Mouse (Mus musculus): ENCODE data around the gene Iah1. TPM values are rescaled to one million over a fixed set of nuclear protein-coding genes. Genes with fewer than 3 reads are reported as not detected.

The Iah1 gene
- polyA plus RNA-seq, 1 experiment = 63.7 TPM

DNA sequence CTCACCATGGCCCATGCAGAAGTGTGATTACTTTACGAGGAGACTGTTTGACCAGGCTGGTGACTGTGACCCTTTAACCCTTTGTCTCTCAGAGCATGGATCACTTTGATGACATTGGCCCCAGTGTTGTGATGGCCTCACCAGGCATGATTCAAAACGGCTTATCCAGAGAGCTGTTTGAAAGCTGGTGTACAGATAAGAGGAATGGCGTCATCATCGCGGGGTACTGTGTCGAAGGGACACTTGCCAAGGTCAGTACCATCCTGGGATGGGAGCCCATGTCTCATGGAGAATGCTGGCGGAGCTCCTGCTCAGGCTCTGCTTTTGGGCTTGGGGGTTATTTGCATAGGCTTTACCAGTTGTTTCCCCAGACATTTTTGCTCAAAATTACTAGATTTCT, 14.9 kb upstream of the Iah1 start:
- no peak overlapping the region for H3K4me3 ChIP-seq (ENCODE audit: low read depth, low read length)
- H3K4me1 ChIP-seq (ENCODE audit: control insufficient read depth, insufficient read depth, insufficient read length, low read length) = no peaks in the 10 kb centered on the region
- peaks cover 68% of the 10 kb centered on the region for H3K36me3 ChIP-seq (ENCODE audit: control insufficient read depth, insufficient read depth, low read length)
- TF ChIP-seq POLR2A (IDR thresholded peaks at IDR 0.05; ENCODE audit: low read depth, low read length) (no peak), CTCF (IDR thresholded peaks at IDR 0.05; ENCODE audit: extremely low read depth, insufficient read length, insufficient replicate concordance, low read depth, low read length) (no peak)
- H3K27me3 ChIP-seq (ENCODE audit: control insufficient read depth, insufficient read depth, low read length) = no peaks in the 10 kb centered on the region
- no peak overlapping the region for H3K27ac ChIP-seq (ENCODE audit: insufficient read depth, low read depth, low read length)
- WGBS = 74% methylated on average over 7 of the region's 7 CpGs

DNA sequence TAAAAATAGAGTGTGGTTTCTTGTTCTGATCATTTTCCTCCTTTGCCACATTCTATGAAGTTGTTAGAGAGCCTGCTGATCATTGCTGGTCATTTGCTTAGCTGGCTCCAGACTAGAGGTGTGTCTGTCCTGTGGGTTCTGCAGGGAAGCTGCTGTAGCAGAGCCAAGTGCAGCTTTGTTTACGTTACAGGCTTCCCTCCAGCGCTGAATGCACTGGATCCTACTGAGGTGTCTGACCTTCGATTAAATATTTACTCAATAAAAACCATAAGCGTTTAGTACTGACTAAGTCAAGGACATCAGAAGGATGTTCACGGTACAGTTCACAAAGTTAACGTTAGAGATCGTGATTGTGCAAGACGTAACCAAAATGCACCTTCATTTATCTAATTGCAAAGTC, 14.3 kb upstream of the Iah1 start:
- Histone ChIP-seq H3K27ac (ENCODE audit: insufficient read depth, low read depth, low read length) (no peak overlapping the region), H3K27me3 (ENCODE audit: control insufficient read depth, insufficient read depth, low read length) (no peaks in the 10 kb centered on the region), H3K4me3 (ENCODE audit: low read depth, low read length) (no peak overlapping the region), H3K4me1 (ENCODE audit: control insufficient read depth, insufficient read depth, insufficient read length, low read length) (no peaks in the 10 kb centered on the region), H3K36me3 (ENCODE audit: control insufficient read depth, insufficient read depth, low read length) (peaks cover 68% of the 10 kb centered on the region)
- TF ChIP-seq POLR2A (IDR thresholded peaks at IDR 0.05; ENCODE audit: low read depth, low read length) (no peak), CTCF (IDR thresholded peaks at IDR 0.05; ENCODE audit: extremely low read depth, insufficient read length, insufficient replicate concordance, low read depth, low read length) (no peak)
- 43% methylated on average over 8 of the region's 8 CpGs for WGBS

DNA sequence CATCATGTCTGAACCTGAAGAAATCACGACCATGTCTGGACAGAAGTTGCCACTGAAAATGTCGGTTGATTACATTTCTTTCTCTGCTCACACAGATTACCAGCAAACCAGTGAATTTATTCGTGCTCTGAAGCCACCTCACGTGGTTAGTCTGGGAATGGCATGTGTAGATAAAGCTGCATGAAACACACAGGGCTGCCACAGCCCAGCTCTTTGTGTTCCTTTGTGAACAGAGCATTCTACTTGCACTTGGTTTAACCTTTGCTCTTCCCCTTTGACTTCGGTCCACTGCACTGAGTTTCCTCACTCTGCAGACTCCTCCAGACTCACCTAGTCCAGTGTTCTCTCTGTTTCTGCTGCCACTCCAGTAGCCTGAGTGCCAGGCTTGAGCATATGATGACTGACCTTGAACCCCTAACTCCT, 13.8 kb upstream of the Iah1 start:
- WGBS = 54% methylated on average over 5 of the region's 5 CpGs
- Histone ChIP-seq H3K27me3 (ENCODE audit: control insufficient read depth, insufficient read depth, low read length) (no peaks in the 10 kb centered on the region), H3K4me1 (ENCODE audit: control insufficient read depth, insufficient read depth, insufficient read length, low read length) (no peaks in the 10 kb centered on the region), H3K4me3 (ENCODE audit: low read depth, low read length) (no peak overlapping the region), H3K27ac (ENCODE audit: insufficient read depth, low read depth, low read length) (no peak overlapping the region), H3K36me3 (ENCODE audit: control insufficient read depth, insufficient read depth, low read length) (peaks cover 67% of the 10 kb centered on the region)
- TF ChIP-seq POLR2A (IDR thresholded peaks at IDR 0.05; ENCODE audit: low read depth, low read length) = no peak
- TF ChIP-seq CTCF (IDR thresholded peaks at IDR 0.05; ENCODE audit: extremely low read depth, insufficient read length, insufficient replicate concordance, low read depth, low read length) = no peak

DNA sequence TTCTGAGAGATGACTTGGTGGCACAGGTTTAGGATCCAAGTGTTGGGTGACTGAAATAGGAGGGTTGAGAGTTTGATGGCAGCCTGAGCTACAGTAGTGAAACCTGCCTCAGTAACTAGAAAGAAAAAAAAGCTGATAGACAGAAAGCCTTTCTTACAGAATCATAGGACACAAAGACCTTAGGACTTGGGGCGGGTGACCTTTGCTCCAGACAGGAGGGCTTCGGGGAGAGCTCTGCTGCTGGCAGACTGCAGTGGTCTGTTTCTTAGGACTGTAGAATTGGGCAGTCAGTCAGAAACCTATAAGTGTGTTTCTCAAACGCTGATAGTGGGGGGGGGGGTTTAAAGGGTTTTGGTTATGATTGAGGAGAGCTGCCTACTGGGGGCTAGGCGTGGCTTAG, 10.4 kb upstream of the Iah1 start:
- TF ChIP-seq CTCF (IDR thresholded peaks at IDR 0.05; ENCODE audit: extremely low read depth, insufficient read length, insufficient replicate concordance, low read depth, low read length) = no peak
- no peak for TF ChIP-seq POLR2A (IDR thresholded peaks at IDR 0.05; ENCODE audit: low read depth, low read length)
- no peaks in the 10 kb centered on the region for H3K4me1 ChIP-seq (ENCODE audit: control insufficient read depth, insufficient read depth, insufficient read length, low read length)
- H3K36me3 ChIP-seq (ENCODE audit: control insufficient read depth, insufficient read depth, low read length) = peaks cover 75% of the 10 kb centered on the region
- 94% methylated on average over 4 of the region's 4 CpGs for WGBS
- no peak overlapping the region for H3K4me3 ChIP-seq (ENCODE audit: low read depth, low read length)
- H3K27ac ChIP-seq (ENCODE audit: insufficient read depth, low read depth, low read length) = no peak overlapping the region
- no peaks in the 10 kb centered on the region for H3K27me3 ChIP-seq (ENCODE audit: control insufficient read depth, insufficient read depth, low read length)

DNA sequence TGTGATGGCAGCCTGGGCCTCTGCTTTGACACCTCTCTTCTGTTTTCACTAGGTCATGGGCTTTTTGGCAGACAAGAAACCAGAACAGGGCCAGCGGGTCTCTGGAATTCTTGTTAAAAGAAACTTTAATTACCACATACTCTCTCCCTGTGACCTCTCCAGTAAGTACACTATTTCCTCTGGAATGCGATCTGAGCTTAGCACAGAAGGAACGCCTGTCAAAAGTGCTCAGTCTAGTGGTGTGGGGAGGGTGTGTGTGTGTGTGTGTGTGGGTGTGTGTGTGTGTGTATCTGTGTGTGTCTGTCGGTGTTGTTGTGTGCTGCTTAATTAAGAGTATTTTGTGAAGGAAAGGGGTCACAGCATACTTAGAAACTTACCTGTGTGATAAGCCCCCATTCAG, 9.5 kb upstream of the Iah1 start:
- Histone ChIP-seq H3K4me1 (ENCODE audit: control insufficient read depth, insufficient read depth, insufficient read length, low read length) (no peaks in the 10 kb centered on the region), H3K4me3 (ENCODE audit: low read depth, low read length) (no peak overlapping the region), H3K27ac (ENCODE audit: insufficient read depth, low read depth, low read length) (no peak overlapping the region), H3K27me3 (ENCODE audit: control insufficient read depth, insufficient read depth, low read length) (no peaks in the 10 kb centered on the region), H3K36me3 (ENCODE audit: control insufficient read depth, insufficient read depth, low read length) (peaks cover 74% of the 10 kb centered on the region)
- no peak for TF ChIP-seq POLR2A (IDR thresholded peaks at IDR 0.05; ENCODE audit: low read depth, low read length)
- TF ChIP-seq CTCF (IDR thresholded peaks at IDR 0.05; ENCODE audit: extremely low read depth, insufficient read length, insufficient replicate concordance, low read depth, low read length) = no peak
- 96% methylated on average over 4 of the region's 4 CpGs for WGBS

DNA sequence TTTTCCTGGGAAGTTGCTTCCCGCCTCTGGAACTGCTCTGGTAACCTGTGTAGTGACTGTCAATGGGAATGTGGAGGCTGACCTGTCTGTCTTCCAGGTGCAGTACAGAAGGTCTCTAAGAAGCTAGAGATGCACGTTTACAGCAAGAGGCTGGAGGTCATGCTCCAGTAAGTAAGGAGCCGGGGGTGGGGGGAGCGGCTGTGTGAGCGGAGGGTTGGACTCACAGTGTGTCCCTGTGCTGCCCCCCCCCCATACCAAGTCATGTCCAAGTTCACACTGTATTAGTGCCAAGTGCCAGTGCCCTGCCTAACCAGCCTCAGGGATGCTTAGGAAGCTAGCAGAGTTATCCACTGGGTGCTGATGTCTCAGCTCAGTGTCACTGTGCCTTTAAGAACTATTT, 4.0 kb upstream of the Iah1 start:
- WGBS = 87% methylated on average over 5 of the region's 5 CpGs
- peaks cover 2% of the 10 kb centered on the region; the same call in 1 of the 2 replicates for H3K4me1 ChIP-seq (ENCODE audit: control insufficient read depth, insufficient read depth, insufficient read length, low read length)
- H3K4me3 ChIP-seq (ENCODE audit: low read depth, low read length) = no peak overlapping the region
- no peaks in the 10 kb centered on the region for H3K27me3 ChIP-seq (ENCODE audit: control insufficient read depth, insufficient read depth, low read length)
- TF ChIP-seq CTCF (IDR thresholded peaks at IDR 0.05; ENCODE audit: extremely low read depth, insufficient read length, insufficient replicate concordance, low read depth, low read length) = no peak
- TF ChIP-seq POLR2A (IDR thresholded peaks at IDR 0.05; ENCODE audit: low read depth, low read length) = no peak
- peaks cover 55% of the 10 kb centered on the region for H3K36me3 ChIP-seq (ENCODE audit: control insufficient read depth, insufficient read depth, low read length)
- no peak overlapping the region for H3K27ac ChIP-seq (ENCODE audit: insufficient read depth, low read depth, low read length)

DNA sequence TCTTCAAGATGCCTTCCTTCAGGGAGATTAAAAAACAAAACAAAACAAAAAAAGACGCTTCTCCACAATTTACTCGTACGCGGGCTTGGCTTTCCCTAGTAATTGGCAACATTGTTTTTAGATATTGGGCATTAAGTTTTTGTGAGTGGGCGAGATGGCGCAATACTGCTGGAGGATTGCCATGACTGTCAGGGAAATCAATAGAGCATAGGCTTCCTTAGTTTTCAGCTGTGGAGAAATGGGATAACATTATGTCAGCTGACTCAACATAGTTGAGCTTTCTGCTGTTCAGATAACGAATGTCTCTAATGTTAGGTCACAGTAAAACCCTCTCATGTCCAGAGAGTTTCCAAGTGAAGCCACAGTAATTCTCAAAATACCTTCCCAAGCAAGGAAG, 678 bp downstream of the Iah1 start:
- peak overlapping the region; percentile 99 for H3K27ac ChIP-seq (ENCODE audit: insufficient read depth, low read depth, low read length)
- H3K4me3 ChIP-seq (ENCODE audit: low read depth, low read length) = no peak overlapping the region; the same call in 1 of the 2 replicates
- H3K36me3 ChIP-seq (ENCODE audit: control insufficient read depth, insufficient read depth, low read length) = peaks cover 28% of the 10 kb centered on the region
- 9% methylated on average over 7 of the region's 7 CpGs for WGBS
- H3K27me3 ChIP-seq (ENCODE audit: control insufficient read depth, insufficient read depth, low read length) = no peaks in the 10 kb centered on the region
- H3K4me1 ChIP-seq (ENCODE audit: control insufficient read depth, insufficient read depth, insufficient read length, low read length) = peaks cover 2% of the 10 kb centered on the region; the same call in 1 of the 2 replicates
- TF ChIP-seq POLR2A (IDR thresholded peaks at IDR 0.05; ENCODE audit: low read depth, low read length) (no peak), CTCF (IDR thresholded peaks at IDR 0.05; ENCODE audit: extremely low read depth, insufficient read length, insufficient replicate concordance, low read depth, low read length) (no peak)

Measured in small intestine, adult 2 months (tissue).